Mouse (Mus musculus) activated CD4-positive, CD25-positive, alpha-beta regulatory T cell, adult 4 months (primary cell): ENCODE results near the gene Opa3. TPM values are rescaled to one million over a fixed set of nuclear protein-coding genes. Genes with fewer than 3 reads are reported as not detected.

Experiments
- ATAC-seq: one replicate; pipeline ENCODE4 v1.8.0; 2017
- polyA plus RNA-seq, 2 experiments: library from polyadenylated mRNA; unstranded; fragments of 100-300 nt; shearing (Covaris generic); gene quantifications; one replicate each; pipeline ENCODE4 v1.2.1; 2017

The Opa3 gene
- polyA plus RNA-seq, 2 experiments from 2014 or later = 16.6 to 16.9 TPM

DNA sequence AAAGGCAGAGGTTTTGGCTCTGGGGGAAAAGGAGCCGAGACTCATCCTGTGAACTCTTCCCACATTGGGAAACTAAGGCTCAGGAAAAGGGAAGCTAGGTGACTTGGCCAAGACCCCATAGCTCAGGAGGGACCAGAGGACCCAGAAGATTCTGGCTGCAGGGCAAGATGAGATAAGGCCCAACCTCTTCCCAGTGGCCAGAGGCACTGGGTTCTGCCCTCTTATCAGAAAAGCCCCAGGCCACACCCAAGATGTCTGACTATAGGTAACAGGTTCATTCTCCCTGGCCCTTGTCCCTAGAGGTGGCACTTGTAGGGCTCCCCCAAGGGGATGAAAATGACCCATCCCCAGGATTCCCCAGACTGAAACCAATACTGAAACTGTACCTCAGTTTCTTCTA lies 18.7 kb downstream of the Opa3 start:
- no peak for ATAC-seq

- ATAC-seq = no peak
Observed at GRCm38 (mm10) chr7:19247511-19247910, 19.4 kb downstream of the Opa3 start.

DNA sequence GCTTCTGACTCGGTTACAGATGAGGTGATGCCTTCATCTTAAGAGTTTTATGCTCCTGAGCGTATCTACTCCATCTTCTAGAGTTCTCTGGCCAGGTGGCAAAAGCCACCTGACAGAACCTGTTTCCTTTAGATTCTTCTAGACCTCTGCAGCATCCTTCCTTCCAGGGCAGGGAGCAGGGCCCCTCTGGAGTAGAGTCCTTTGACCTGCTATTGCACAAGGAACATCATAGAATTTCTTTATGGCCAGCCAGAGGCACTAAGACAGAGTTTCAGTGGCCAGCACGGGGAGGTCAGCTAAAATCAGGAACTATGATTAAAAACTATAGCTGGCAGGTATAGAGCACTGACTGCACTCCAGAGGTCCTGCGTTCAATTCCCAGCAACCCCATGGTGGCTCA lies 23.9 kb downstream of the Opa3 start:
- ATAC-seq = no peak

DNA sequence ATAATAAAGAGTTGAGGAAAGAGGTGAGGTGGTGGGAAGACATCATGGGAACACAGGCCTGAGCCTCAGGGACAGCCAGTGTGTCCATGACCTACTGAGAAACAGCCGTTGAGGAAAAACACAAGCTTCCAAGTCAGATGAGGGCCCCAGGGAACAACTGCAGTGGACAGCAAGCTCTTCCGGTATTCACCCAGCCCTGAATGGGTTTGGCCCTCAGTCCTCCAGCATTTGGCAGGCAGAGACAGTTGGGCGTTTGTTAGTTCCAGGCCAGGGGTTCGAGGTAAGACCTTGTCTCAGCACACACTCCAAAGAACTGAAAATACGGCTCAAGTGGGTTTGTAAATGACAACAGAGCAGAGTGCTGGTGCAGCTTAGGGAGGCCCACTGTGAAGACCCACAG lies 25.3 kb downstream of the Opa3 start:
- ATAC-seq = no peak

DNA sequence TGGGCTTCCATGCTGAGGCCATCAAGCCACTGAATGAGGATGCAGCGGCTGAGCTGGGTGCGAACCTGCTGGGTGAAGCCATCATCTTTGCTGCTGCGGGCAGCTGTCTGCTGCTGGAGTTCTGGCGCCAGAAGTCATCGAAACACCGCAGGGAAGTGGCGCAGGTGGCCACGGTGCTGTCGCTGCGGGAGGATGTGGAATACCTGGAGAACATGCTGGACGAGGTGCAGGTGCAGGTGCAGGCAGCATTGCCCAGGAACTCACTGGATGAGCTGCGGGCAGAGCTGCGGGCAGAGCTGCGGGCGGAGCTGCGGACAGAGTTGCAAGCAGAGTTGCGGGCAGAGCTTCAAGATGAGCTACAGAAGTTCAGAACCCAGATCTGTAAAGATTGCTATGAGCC lies 27.3 kb downstream of the Opa3 start:
- ATAC-seq = no peak

DNA sequence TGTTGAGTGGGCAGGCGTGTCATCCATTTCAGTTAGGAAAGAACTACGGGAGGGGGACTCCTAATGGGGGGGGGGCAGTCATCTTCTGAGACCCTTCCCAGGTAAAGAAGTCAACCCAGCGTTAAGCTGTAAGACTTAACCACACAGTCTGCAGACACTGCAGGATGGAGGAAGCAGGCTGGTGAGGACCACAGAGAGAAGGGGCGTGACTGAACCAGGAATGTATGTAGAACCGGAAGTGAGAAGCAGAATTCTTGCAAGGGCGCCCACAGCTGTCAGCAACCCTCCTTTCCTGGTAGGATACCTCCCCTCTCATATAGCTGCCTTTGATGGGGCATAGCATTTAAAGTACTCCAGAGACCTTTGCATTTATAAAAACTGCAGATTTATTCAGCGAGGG lies 28.4 kb downstream of the Opa3 start:
- ATAC-seq = peak; percentile 65

- no peak for ATAC-seq
Observed at GRCm38 (mm10) chr7:19257390-19258022, 29.4 kb downstream of the Opa3 start.

DNA sequence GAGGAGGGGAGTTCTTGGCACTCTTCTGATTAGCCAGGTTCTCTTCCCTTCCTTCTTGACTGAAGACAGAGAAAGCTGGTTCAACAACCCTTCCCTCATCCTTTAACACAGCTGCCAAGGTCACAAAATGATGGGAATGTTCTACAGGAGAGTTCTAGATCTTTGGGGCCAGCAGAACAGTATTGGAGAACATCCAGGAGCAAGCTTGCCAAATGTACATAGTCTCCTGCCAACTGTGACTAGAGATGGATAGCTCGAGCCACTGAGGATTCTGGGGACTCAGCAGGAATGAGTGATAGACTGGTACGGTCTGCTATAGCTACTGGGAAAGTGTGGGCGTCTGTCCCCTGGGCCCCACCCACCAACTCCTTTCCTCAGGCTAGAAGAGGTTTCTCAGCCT lies 30.2 kb downstream of the Opa3 start:
- no peak for ATAC-seq

- no peak for ATAC-seq
Observed at GRCm38 (mm10) chr7:19265147-19265546, 37.0 kb downstream of the Opa3 start.

- ATAC-seq = peak; percentile 49
Observed at GRCm38 (mm10) chr7:19265928-19266822, 38.0 kb downstream of the Opa3 start.

DNA sequence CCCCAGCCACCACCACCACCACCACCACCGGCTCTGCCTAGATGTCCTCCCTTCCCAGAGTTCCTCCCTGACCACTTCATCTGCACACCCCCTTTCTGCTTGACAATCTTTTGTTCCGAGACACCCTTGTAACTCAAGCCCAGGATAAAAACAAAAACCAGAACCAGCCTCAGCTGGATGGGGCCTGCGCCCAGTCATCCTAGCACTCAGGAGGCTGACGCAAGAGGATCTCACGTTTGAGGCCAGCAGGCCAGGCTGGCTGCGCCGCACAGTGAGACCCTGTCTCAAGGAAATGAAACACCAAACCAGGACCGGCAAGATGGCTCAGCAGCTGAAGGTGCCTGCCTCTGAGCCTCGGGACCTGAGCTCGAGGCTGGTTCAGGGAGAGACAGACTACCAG lies 38.9 kb downstream of the Opa3 start:
- no peak for ATAC-seq

- peak; percentile 7 for ATAC-seq
Observed at GRCm38 (mm10) chr7:19268993-19269681, 41.0 kb downstream of the Opa3 start.

DNA sequence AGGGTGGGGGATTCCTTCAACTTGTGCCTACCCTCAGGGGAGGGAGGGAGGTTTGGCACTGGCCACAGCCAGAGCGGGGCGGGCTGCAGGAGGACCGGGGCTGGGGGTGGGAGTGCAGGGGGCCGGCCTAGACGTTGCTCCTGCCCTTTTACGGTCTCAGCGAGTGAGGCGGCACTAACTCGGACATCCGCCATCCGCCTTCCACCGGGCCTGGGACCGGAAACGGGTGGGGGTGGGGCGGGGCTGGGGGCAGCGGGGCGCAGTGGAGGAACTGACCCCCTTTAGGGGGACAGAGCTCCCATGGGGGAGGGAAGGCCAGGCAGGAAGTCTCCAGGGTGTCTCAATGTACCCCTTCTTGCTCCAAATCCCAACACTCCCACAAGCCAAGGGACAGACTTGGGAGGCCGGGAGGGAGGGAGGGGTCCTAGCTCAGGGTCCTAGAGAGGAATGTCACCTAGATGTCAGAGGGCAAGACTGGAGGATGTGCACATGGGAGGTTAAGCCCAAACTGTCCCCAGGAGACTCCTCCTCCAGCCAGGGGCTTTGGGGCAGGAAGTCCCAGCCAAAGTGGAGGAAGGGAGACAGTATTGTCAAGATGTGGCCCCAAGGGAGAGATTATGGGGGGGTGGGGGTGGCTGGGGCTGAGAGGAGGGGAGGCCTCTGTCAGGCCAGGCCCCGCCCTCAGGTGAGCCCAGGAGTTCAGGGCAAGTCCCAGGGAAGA lies 41.7 kb downstream of the Opa3 start:
- ATAC-seq = no peak

DNA sequence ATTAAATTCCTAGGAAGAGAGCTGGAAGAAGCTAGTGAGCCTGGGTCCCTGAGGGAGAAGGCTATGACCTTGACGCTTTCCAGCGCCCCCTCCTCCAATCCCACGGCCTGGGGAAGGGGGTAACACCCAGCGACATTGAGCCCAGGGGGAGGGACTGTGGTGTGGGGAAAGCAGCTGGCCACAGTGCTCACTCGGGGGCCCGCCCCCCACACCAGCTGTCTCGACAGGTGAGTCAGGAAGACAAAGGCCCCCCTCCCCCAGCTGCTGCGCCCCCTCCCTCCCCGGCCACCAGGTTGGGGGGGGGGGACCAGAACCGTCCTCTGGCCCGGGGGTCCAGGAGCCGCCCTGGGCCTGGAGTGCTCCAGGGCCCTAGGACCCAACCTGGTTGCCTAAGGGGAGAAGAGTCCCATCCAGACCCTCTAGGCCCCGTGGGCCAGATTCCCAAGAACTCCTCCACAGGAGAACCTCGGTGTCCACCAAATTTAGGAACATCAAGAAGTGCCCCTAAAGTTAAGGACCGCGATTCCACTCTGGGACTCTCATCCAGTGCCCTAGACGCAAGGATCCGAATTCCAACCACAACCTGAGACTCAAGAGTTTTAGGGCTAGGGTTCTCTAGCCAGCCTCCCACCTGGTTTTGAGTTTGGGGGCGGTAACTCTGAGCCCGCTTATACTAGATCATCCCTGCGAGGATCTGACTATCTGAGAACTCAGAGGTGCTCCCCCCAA lies 42.5 kb downstream of the Opa3 start:
- no peak for ATAC-seq

DNA sequence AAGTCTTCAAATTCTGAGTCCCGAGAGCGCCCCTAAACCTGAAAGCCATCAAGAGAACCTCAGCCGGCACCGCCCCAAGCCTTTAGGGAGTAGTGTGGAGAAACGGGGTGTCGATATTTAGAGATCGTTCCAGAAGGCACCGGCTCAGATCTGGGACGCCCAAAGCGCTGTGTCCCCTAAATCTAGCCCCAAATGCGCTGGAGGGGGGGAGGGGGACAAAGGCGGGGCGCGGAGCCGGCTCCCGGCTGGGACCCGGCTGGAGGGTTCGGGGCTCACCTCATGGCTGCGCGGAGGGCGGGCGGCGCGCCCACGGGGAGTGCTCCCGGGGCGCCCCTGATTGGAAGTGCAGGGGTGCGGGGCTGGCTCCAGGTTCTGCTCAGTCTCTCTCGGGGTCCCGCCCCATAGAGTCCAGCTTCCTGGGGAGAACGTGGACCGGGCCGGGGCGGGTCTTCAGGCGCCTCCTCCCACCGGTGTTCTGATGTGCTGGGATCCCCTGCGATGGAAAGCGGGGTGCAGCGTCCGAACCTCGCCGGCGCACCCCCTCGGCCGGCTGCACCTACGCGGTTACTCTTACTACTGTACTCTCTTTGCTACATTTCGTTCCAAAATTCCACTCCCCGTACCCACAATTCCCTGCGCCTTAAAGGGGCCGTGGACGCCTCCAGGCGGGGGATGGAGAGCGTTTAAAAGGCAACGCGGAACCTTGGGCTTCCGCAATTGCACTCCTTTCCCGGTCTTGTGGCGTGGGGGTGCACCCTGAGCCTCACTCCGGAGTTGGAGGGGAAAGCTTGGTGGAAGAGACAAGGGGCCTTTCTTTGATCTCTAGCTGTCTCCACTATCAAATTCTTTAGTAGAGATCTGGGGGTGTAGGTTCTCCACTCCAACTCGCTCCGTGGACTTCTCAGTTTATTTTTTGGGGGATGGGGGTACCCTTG lies 43.4 kb downstream of the Opa3 start, which contains the start of gene Vasp:
TSS of gene Vasp (minus strand) at position 580 of the 935 bp plus-strand sequence.
- peak; percentile 60 for ATAC-seq

DNA sequence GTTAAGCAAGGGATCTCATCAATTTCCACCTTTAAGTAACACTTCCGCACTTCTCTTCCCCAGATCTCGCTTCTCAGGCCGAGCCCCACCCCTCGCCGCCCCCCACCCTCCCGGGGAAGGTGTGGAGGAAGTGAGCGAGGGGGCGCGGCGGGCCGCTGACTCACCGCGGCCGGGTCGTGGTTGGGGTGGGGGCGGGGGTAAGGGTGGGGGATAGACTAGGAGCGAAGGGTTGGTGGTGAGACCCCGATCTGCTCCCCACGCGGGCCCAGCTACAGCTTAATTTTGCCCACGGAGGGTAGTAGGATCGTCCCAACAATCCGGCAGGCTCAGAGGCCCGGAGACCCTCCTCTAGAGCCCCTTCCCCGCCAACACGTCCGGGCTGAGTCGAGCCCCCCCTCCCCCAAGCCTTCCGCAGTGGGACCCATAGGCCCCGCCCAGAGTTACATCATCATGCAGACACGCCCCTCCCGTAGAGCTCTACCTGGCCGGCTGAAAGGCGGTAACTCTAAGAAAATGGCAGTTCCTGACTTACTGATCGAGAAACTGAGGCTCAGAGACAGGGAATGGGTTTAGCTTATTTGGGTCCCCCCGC lies 44.1 kb downstream of the Opa3 start:
- peak; percentile 57 for ATAC-seq

- no peak for ATAC-seq
Observed at GRCm38 (mm10) chr7:19276253-19276652, 48.1 kb downstream of the Opa3 start.

GRCm38 (mm10) chr7:19279052-19279451 lies 50.9 kb downstream of the Opa3 start:
- no peak for ATAC-seq

DNA sequence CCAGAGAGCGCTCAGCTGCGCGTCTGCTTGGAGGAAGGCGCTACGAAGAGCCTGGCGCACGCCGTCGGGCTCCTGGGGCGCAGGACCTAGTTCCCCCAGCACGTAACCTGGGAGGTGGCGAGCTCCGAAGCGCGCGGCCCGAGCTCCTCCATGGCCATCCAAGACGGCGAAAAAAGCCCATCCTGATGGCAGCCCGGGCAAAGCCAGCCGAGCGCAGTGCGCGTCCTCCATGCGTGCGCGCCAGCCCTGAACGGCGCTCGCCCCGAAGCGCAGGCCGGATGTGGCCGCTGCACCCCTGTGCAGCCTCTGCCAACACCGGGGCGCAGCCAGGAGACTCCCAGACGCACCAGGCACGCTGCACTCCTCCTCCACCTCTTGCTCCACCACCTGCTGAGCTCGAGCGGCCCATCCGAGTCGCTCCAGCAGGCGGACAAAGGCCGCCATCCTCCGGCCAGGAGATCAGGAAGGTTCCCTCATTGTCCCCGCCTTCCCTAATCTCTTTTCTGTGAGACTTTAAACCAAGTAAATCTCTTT lies 51.5 kb downstream of the Opa3 start, which contains the start of gene Ppm1n:
TSS of gene Ppm1n (minus strand) at position 484 of the 534 bp plus-strand sequence.
- ATAC-seq = peak; percentile 64
